In genomic region chr14:37558258-37558657, GRCm38 (mm10) we compare ENCODE assay signal across 15 mouse cellular contexts.
"Had no signal": no experiment of that assay in that cellular context is flagged by ENCODE, and none has a peak within 500 bp of the region (broad histone marks: within the 10 kb centered on the region; RNA-seq: fewer than 3 reads in every experiment).

No protein-coding gene starts in this region.

- H3K27ac ChIP-seq: neural tube, embryonic 15.5 days; stomach, embryonic 15.5 days; stomach, postnatal 0 days had no signal

- H3K9ac ChIP-seq: neural tube, embryonic 15.5 days; stomach, embryonic 15.5 days had no signal

- H3K27me3 ChIP-seq: neural tube, embryonic 15.5 days; stomach, embryonic 15.5 days had no signal

- H3K36me3 ChIP-seq: neural tube, embryonic 15.5 days; stomach, embryonic 15.5 days had no signal

- H3K9me3 ChIP-seq: neural tube, embryonic 15.5 days; stomach, embryonic 15.5 days had no signal

- H3K4me3 ChIP-seq: neural tube, embryonic 15.5 days; stomach, embryonic 15.5 days had no signal

- DNase-seq: retina, postnatal 1 day; right cerebral cortex, adult 18-20 months; right cerebral cortex, postnatal 14 days; right cerebral cortex, postnatal 25 days; right cerebral cortex, postnatal 4 days; spleen, adult 18-20 months; thymus, adult 18-20 months; thymus, adult 2 months; thymus, postnatal 14 days; thymus, postnatal 25 days; thymus, postnatal 36 days; thymus, postnatal 4 days had no signal

- H3K4me1 ChIP-seq: neural tube, embryonic 15.5 days; stomach, embryonic 15.5 days had no signal
